Mouse (Mus musculus) neutrophil, adult 59 days (primary cell): ENCODE results near the gene Ep300. TPM values are rescaled to one million over a fixed set of nuclear protein-coding genes. Genes with fewer than 3 reads are reported as not detected.

ENCODE experiments used
- total RNA-seq, 2 experiments: library from RNA; stranded (reverse); gene quantifications; 1 replicate in 1 of 2; 2 replicates in 1 of 2; pipeline ENCODE4 v1.2.4; 2023

Ep300 gene
- 100 to 1,000 TPM; 173 to 179 TPM for total RNA-seq

DNA sequence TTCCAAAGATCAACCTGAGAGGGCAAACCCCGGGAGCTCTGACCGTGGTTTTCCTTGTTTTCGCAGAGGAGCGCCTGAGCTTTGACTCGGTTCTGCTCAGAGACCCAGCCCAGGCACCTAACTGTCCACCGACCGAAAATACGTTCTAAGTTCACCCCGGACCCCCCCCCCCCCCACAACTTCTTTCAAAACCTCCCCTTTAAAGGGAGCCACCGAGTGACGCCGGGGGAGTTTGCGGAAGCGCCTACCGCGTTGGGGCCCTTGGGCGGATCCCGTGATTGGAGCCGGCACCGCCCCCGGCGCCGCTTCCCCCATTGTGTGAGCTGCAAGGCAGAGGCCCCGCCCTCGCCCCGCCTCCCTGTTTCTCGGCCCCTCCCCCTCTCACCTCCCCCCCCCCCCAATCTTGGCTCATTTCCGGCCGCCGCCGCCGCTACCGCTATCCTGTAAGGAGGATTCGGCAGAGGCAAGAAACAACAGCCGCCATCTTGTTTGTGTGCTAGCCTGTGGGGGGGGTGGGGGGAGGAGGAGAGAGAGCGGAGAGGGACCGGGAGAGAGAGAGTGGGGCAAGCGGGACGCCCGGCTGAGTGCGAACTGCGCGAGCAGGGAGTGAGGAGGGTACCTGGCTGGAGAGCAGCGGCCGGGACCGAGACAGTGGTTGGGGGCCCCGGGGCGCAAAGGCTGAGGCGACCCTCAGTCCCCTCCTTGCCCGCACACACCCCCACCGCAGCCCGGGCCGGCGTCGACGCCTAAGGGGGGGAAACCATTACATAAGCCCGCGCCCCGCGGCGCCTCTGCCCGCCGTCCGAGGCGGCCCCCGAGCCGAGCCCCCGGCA, at the start of gene Ep300:
Gene Ep300, plus strand, starts transcription at position 439 of the 833 bp plus-strand sequence.

DNA sequence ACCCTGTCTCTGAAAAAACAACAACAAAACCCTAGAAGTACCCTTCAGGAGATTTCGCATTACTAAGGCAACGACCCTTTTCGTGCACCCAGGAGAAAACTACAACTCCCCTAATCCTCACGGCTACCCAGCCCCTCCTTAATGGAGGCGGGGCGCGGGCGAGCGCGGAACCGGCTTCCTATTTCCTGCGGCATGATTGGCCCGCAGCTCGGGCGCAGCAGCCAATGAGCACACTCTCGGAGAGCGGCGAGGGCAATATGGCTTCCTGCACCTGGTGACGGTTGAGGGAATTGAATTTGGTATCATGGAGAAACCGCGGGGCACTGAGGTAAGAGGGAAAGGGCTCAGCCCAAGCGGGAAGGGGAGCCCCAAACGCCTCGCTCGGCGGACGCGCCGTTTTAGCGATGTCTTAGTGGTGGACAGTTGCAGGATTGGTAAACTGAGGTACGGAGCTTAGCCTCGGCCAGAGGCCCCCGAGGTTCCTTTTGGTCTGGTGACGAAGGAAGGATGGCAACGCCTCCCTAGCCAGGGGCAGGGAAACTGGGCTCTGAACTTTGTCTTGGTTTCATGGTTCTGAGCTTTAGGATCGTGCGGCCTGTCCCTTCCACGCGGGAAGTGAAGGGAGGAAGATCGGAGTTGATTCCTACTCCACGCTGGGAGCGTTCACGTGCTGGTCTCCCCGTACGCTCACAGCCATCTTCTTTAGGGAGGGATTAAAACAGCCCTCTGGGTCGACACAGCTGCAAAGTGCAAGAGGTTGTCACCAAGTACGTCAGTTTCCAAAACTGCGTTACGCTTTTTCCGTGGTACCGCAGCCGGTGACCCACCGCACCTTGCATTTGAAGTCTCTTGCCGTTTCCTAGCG, 78.8 kb downstream of the Ep300 start, which contains the start of gene L3mbtl2:
Gene L3mbtl2, plus strand, starts transcription at position 193 of the 865 bp plus-strand sequence.

DNA sequence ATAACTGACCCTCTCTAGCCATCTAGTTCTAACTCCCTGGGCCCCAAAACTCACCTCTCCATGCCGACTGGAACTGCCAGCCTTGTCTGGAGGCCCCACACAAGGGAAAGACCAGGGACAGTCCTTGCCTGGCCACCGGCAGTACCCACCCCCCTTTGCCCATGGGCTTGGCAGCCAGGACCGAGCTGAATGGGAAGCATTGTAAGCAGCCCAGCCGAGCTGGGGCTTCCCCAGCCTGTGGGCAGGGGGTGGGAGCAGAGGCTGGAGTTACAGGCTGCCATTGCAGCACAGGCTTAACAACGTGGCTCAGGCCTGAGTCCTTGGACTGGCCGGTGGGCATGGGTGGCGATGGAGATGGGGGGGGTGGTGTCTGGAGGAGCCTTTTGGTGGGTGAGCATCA, 112.0 kb downstream of the Ep300 start, which contains the start of gene Chadl:
Gene Chadl, minus strand, starts transcription at position 113 of the 400 bp plus-strand sequence.

Other genes with a start within 250 kb of the Ep300 start
- 10 to 100 TPM; 22.9 to 25.8 TPM for gene Slc25a17, start 224.5 kb upstream of the Ep300 start, total RNA-seq
- gene St13, start 185.3 kb upstream of the Ep300 start, total RNA-seq = 10 to 100 TPM; 36.3 to 52.7 TPM
- 10 to 100 TPM in 1 of 2 experiments, 1 to 10 TPM in 1; 9.1 to 11.2 TPM for gene Xpnpep3, start 185.2 kb upstream of the Ep300 start, total RNA-seq
- gene Dnajb7, start 177.1 kb upstream of the Ep300 start, total RNA-seq = not detected
- 10 to 100 TPM; 80.4 to 91.9 TPM for gene Rbx1, start 119.1 kb upstream of the Ep300 start, total RNA-seq
- 10 to 100 TPM; 13.1 to 21.6 TPM for gene L3mbtl2, start 78.5 kb downstream of the Ep300 start, total RNA-seq
- gene Chadl, start 111.9 kb downstream of the Ep300 start, total RNA-seq = not detected
- 1 to 10 TPM; 9.2 to 9.6 TPM for gene Zc3h7b, start 159.7 kb downstream of the Ep300 start, total RNA-seq
- 10 to 100 TPM; 56.2 TPM for gene Rangap1, start 160.2 kb downstream of the Ep300 start, total RNA-seq
- 1 to 10 TPM; 5.9 to 8.3 TPM for gene Tef, start 217.1 kb downstream of the Ep300 start, total RNA-seq